Mouse (Mus musculus) lung, postnatal 0 days (tissue): Measurements from ENCODE around the gene Bend5. TPM values are rescaled to one million over a fixed set of nuclear protein-coding genes. Genes with fewer than 3 reads are reported as not detected.

Experiments
- ATAC-seq: fragments of 200-750 bp; cut with Nextera tagmentation; 2 replicates; pipeline ENCODE4 v1.8.0; 2017; ENCODE audit warnings: moderate library complexity
- DNase-seq: peaks from one replicate; pipeline ENCODE4 v3.0.0-alpha.2; 2016; ENCODE audit warnings: low spot score
- H3K27ac ChIP-seq: fragments of 300-500 bp; sonication (generic); 2 replicates; pipeline ENCODE4 v1.5.1; 2014; ENCODE audit warnings: antibody characterized with exemption, mild to moderate bottlenecking, low read length, mixed read lengths
- H3K27me3 ChIP-seq: fragments of 300-500 bp; sonication (generic); replicated peaks from 2 replicates; pipeline ENCODE4 v1.6.1; 2014; ENCODE audit warnings: low read length, mixed read lengths; ENCODE audit not compliant: insufficient read depth
- H3K36me3 ChIP-seq: fragments of 300-500 bp; sonication (generic); 2 replicates; pipeline ENCODE4 v1.6.1; 2014; ENCODE audit warnings: low read length, mixed read lengths; ENCODE audit not compliant: insufficient read depth
- H3K4me1 ChIP-seq: fragments of 300-500 bp; sonication (generic); 2 replicates; pipeline ENCODE4 v1.6.1; 2014; ENCODE audit warnings: antibody characterized with exemption, low read depth, low read length, mixed read lengths; ENCODE audit not compliant: insufficient read depth
- H3K4me2 ChIP-seq: fragments of 300-500 bp; sonication (generic); replicated peaks from 2 replicates; pipeline ENCODE4 v1.6.1; 2014; ENCODE audit warnings: low read depth, mild to moderate bottlenecking, low read length, moderate library complexity, mixed read lengths
- H3K4me3 ChIP-seq: fragments of 300-500 bp; sonication (generic); 2 replicates; pipeline ENCODE4 v1.5.1; 2014; ENCODE audit warnings: low read depth, low read length
- H3K9ac ChIP-seq: fragments of 300-500 bp; sonication (generic); replicated peaks from 2 replicates; pipeline ENCODE4 v1.6.1; 2014; ENCODE audit warnings: low read depth, mild to moderate bottlenecking
- H3K9me3 ChIP-seq: fragments of 300-500 bp; sonication (generic); 2 replicates; pipeline ENCODE4 v1.6.1; 2016; ENCODE audit warnings: low read length, mixed read lengths
- CTCF ChIP-seq: IDR thresholded peaks from 2 replicates; pipeline ENCODE4 v1.5.1; 2016; ENCODE audit warnings: antibody characterized with exemption, mild to moderate bottlenecking
- EP300 ChIP-seq: IDR thresholded peaks from 2 replicates; pipeline ENCODE4 v1.6.1; 2016; ENCODE audit warnings: antibody characterized with exemption, mild to moderate bottlenecking, control low read depth
- WGBS: fragments of 180-500 bp; shearing (Covaris S2); extraction: QIAGEN DNeasy Blood & Tissue Kit; methylation state at CpG from one replicate; pipeline ENCODE4 v1.1.7; 2014; 5-methylcytosine and 5-hydroxymethylcytosine counted together
- polyA plus RNA-seq: library from polyadenylated mRNA; unstranded; fragments of >200 nt; fragmentation: Nextera tagmentation; extraction: Ambion mirVana; gene quantifications from 2 replicates; pipeline ENCODE4 v1.2.1, GENCODE M21; 2015

Gene Bend5
- polyA plus RNA-seq, 1 experiment from 2014 or later = 13.3 TPM

DNA sequence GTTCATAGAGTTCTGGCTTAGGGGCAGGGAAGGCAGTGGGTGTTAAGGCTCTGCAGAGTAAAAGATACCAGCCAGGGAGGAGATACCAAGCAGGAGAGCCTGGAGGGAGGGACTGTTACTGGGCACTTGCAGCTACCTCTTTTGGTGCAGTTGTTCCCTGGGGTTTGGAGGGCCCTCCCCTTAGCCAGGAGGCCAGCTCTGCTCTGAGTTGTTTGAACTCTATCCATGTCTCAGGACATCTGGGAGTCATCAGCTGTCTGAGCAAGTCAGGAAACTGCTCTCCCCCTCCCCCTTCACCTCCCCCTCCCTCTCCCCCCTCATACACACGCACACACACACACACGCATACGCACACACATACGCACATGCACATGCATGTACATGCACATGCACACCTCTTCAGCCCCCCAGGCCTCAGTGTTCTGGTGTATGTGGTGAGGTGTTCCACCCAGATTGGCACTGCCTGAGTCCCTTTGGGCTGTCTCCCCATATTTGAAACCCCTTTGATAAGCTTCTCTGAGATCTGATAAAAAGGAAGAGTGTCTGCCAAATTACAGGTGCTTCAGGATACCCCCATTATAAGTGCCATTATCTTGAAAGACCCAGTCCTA lies 72.5 kb downstream of the Bend5 start:
- Histone ChIP-seq H3K9ac (no peak overlapping the region), H3K4me1 (no peaks in the 10 kb centered on the region), H3K4me3 (no peak overlapping the region), H3K4me2 (no peak overlapping the region), H3K9me3 (no peaks in the 10 kb centered on the region), H3K27me3 (no peaks in the 10 kb centered on the region), H3K27ac (no peak overlapping the region), H3K36me3 (no peaks in the 10 kb centered on the region)
- DNase-seq (no peak), ATAC-seq (no peak)
- WGBS = 88% methylated on average over 4 of the region's 4 CpGs
- TF ChIP-seq CTCF (no peak), EP300 (no peak)

DNA sequence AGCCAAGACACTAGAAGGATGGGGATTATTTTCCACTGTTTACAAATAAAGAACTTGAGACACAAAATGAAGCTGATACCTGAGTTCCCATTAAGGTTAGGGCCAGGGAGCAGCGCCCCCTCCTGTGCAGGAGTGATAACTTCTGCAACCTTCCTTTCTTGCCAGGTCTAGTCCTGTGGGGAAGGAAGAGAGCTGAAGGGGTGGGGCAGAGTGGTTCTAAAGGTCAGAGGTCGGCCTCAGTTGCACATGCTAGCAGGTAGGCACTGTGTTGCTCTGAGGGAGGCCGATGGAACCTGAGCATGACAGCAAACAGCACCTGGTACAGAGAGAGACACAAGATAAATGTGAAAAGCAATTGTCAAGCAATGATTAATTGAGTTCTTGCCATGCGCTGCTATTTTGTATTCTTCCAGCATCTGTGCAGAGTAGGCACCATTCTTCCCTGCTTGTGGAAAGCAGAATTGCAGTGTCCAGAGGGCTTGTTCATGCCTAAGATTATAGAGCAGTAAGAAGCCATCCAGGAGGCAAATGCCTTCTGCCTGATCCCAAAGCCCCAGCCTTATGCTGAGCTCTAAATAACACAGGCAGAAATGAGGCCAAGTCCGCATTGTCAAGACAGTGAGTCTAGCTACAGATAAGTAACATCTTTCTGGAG lies 79.1 kb downstream of the Bend5 start:
- TF ChIP-seq EP300 (no peak), CTCF (peak; percentile 56)
- Histone ChIP-seq H3K9ac (no peak overlapping the region), H3K36me3 (no peaks in the 10 kb centered on the region), H3K4me2 (no peak overlapping the region), H3K4me3 (no peak overlapping the region), H3K9me3 (no peaks in the 10 kb centered on the region), H3K27me3 (no peaks in the 10 kb centered on the region), H3K27ac (no peak overlapping the region), H3K4me1 (no peaks in the 10 kb centered on the region)
- ATAC-seq = no peak
- WGBS = 46% methylated on average over 5 of the region's 5 CpGs
- DNase-seq = peak; percentile 6

DNA sequence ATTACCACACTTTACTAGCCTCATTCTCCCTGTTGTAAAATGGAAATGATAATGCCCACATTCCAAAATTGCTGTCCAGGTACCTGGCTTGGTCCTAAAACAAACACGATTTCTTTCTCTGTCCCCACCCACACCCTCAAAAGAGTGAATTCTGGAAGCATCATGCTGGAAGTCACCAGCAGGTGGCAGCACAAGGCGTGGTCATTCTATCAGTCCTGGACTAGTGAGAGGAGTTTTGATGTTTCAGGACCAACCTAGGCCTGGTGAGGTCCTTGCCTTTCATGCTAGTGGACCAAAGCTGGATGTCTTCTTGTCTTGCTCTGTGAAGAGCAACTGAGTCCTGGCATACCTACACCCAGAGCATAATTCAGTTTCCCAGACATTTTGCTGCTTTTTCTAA lies 81.1 kb downstream of the Bend5 start:
- ATAC-seq = no peak
- H3K4me3 ChIP-seq = no peak overlapping the region
- H3K9ac ChIP-seq = no peak overlapping the region
- WGBS = 6% methylated on average over 2 of the region's 2 CpGs
- H3K9me3 ChIP-seq = no peaks in the 10 kb centered on the region
- no peak overlapping the region for H3K27ac ChIP-seq
- TF ChIP-seq EP300 (no peak), CTCF (peak; percentile 91)
- H3K36me3 ChIP-seq = no peaks in the 10 kb centered on the region
- DNase-seq = peak; percentile 63
- H3K4me1 ChIP-seq = no peaks in the 10 kb centered on the region
- no peaks in the 10 kb centered on the region for H3K27me3 ChIP-seq
- no peak overlapping the region for H3K4me2 ChIP-seq

DNA sequence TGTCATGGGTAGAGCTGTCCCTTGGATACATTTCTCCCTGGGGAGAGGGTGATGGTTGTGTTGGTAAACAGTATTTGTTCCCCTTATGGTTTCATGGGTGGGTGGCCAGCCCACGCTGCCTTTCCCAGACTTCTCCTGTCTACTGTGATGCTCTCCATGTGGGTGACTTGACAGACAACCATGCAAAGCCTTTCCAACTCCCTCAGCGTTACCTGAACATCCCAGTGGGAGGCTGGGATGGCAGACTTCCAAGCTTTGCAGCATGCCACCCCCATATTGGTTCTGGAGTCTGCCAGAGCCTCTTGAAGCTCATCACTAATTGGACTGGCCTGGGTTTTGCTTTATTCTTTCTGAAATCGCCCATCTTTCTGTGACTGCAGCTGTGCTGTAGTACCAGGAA lies 83.9 kb downstream of the Bend5 start:
- no peak for ATAC-seq
- WGBS = 51% methylated on average over 3 of the region's 3 CpGs
- no peak for TF ChIP-seq CTCF
- TF ChIP-seq EP300 = no peak

GRCm38 (mm10) chr4:111501441-111501840 lies 86.6 kb downstream of the Bend5 start:
- TF ChIP-seq CTCF = no peak
- no peak for TF ChIP-seq EP300
- Histone ChIP-seq H3K9me3 (no peaks in the 10 kb centered on the region), H3K9ac (no peak overlapping the region), H3K4me3 (no peak overlapping the region), H3K36me3 (no peaks in the 10 kb centered on the region), H3K27ac (no peak overlapping the region), H3K4me1 (no peaks in the 10 kb centered on the region), H3K27me3 (no peaks in the 10 kb centered on the region), H3K4me2 (no peak overlapping the region)
- ATAC-seq = no peak
- no peak for DNase-seq
- 100% methylated on average over 1 of the region's 1 CpGs for WGBS

More for the DNA sequence above, 83.9 kb downstream of the Bend5 start:
- Histone ChIP-seq H3K9me3 (no peaks in the 10 kb centered on the region), H3K9ac (no peak overlapping the region), H3K4me2 (no peak overlapping the region), H3K36me3 (no peaks in the 10 kb centered on the region), H3K27me3 (no peaks in the 10 kb centered on the region), H3K4me3 (no peak overlapping the region), H3K4me1 (no peaks in the 10 kb centered on the region), H3K27ac (no peak overlapping the region)
- no peak for DNase-seq

GRCm38 (mm10) chr4:111502965-111503727 lies 88.3 kb downstream of the Bend5 start:
- no peak overlapping the region for H3K9ac ChIP-seq
- no peak overlapping the region for H3K27ac ChIP-seq
- no peaks in the 10 kb centered on the region for H3K36me3 ChIP-seq
- ATAC-seq = no peak
- H3K4me2 ChIP-seq = no peak overlapping the region
- no peak for DNase-seq
- no peaks in the 10 kb centered on the region for H3K27me3 ChIP-seq
- H3K4me1 ChIP-seq = no peaks in the 10 kb centered on the region
- TF ChIP-seq EP300 = no peak
- H3K4me3 ChIP-seq = no peak overlapping the region
- no peaks in the 10 kb centered on the region for H3K9me3 ChIP-seq
- 52% methylated on average over 5 of the region's 5 CpGs for WGBS
